Mouse (Mus musculus) stomach, postnatal 0 days (tissue): Measurements from ENCODE around the gene Tubg1. TPM values are rescaled to one million over a fixed set of nuclear protein-coding genes. Genes with fewer than 3 reads are reported as not detected.
A peak's percentile ranks its signal among the peaks of the same experiment; 100 is the strongest.

Source experiments
- ATAC-seq: fragments of 200-750 bp; cut with Nextera tagmentation; 2 replicates; pipeline ENCODE4 v1.8.0; 2017; ENCODE audit not compliant: low FRiP score, low TSS enrichment
- DNase-seq: peaks from one replicate; pipeline ENCODE4 v3.0.0-alpha.2; 2016; ENCODE audit warnings: low spot score
- H3K27ac ChIP-seq: fragments of 300-500 bp; sonication (generic); replicated peaks from 2 replicates; pipeline ENCODE4 v1.5.1; 2014; ENCODE audit warnings: mild to moderate bottlenecking, control low read depth
- H3K27me3 ChIP-seq: fragments of 300-500 bp; sonication (generic); 2 replicates; pipeline ENCODE4 v1.6.1; 2014; ENCODE audit warnings: low read length; ENCODE audit not compliant: control insufficient read depth, insufficient read depth
- H3K36me3 ChIP-seq: fragments of 300-500 bp; sonication (generic); 2 replicates; pipeline ENCODE4 v1.6.1; 2014; ENCODE audit warnings: low read length, mixed read lengths; ENCODE audit not compliant: control insufficient read depth, insufficient read depth
- H3K4me1 ChIP-seq: fragments of 300-500 bp; sonication (generic); replicated peaks from 2 replicates; pipeline ENCODE4 v1.6.1; 2014; ENCODE audit warnings: antibody characterized with exemption; ENCODE audit not compliant: control insufficient read depth, insufficient read depth
- H3K4me2 ChIP-seq: fragments of 300-500 bp; sonication (generic); replicated peaks from 2 replicates; pipeline ENCODE4 v1.6.1; 2014; ENCODE audit warnings: low read depth, mild to moderate bottlenecking, control low read depth, moderate library complexity
- H3K4me3 ChIP-seq: fragments of 300-500 bp; sonication (generic); 2 replicates; pipeline ENCODE4 v1.5.1; 2014; ENCODE audit warnings: low read depth, low read length, control low read depth
- H3K9ac ChIP-seq: fragments of 300-500 bp; sonication (generic); 2 replicates; pipeline ENCODE4 v1.6.1; 2014; ENCODE audit warnings: mild to moderate bottlenecking, low read length, control low read depth, mixed read lengths
- H3K9me3 ChIP-seq: fragments of 300-500 bp; sonication (generic); 2 replicates; pipeline ENCODE4 v1.6.1; 2016; ENCODE audit warnings: low read length; ENCODE audit not compliant: control insufficient read depth
- CTCF ChIP-seq: IDR thresholded peaks from 2 replicates; pipeline ENCODE4 v1.5.1; 2016; ENCODE audit warnings: antibody characterized with exemption, low read depth, mild to moderate bottlenecking, moderate library complexity
- EP300 ChIP-seq: optimal IDR thresholded peaks from 2 replicates; pipeline ENCODE3; 2016; ENCODE audit warnings: antibody characterized with exemption
- WGBS: fragments of 180-500 bp; shearing (Covaris S2); extraction: QIAGEN DNeasy Blood & Tissue Kit; methylation state at CpG from one replicate; pipeline ENCODE4 v1.1.7; 2014; 5-methylcytosine and 5-hydroxymethylcytosine counted together
- polyA plus RNA-seq: library from polyadenylated mRNA; unstranded; fragments of >200 nt; fragmentation: Nextera tagmentation; extraction: Ambion mirVana; gene quantifications from 2 replicates; pipeline ENCODE4 v1.2.1, GENCODE M21; 2015

The Tubg1 gene
- polyA plus RNA-seq, 1 experiment from 2014 or later: 29.8 TPM

- Histone ChIP-seq H3K9me3 (no peaks in the 10 kb centered on the region), H3K4me3 (no peak overlapping the region), H3K27ac (no peak overlapping the region), H3K36me3 (no peaks in the 10 kb centered on the region), H3K27me3 (no peaks in the 10 kb centered on the region), H3K4me1 (0 out of 2 replicates have a peak, but pooled peaks cover 6% of the 10 kb centered on the region), H3K9ac (no peak overlapping the region), H3K4me2 (no peak overlapping the region)
- DNase-seq: no peak
- TF ChIP-seq EP300: no peak
- no peak for TF ChIP-seq CTCF
- 35% methylated on average over 10 of the region's 10 CpGs for WGBS
- ATAC-seq: no peak
These were observed 26.6 kb downstream of the Tubg1 start for GRCm38 (mm10) chr11:101146377-101146776.

GRCm38 (mm10) chr11:101148751-101149150 lies 29.0 kb downstream of the Tubg1 start:
- no peaks in the 10 kb centered on the region for H3K27me3 ChIP-seq
- TF ChIP-seq EP300 (no peak), CTCF (no peak)
- WGBS: 63% methylated on average over 10 of the region's 10 CpGs
- 0 out of 2 replicates have a peak, but pooled peaks cover 6% of the 10 kb centered on the region for H3K4me1 ChIP-seq
- DNase-seq (no peak), ATAC-seq (no peak)
- H3K9me3 ChIP-seq: no peaks in the 10 kb centered on the region
- no peak overlapping the region for H3K4me3 ChIP-seq
- H3K36me3 ChIP-seq: no peaks in the 10 kb centered on the region
- H3K27ac ChIP-seq: peak overlapping the region; percentile 81
- no peak overlapping the region for H3K9ac ChIP-seq
- no peak overlapping the region for H3K4me2 ChIP-seq

- 0 out of 2 replicates have a peak, but pooled peaks cover 6% of the 10 kb centered on the region for H3K4me1 ChIP-seq
- peak; percentile 36; the same call in 1 of the 2 replicates for ATAC-seq
- peak overlapping the region; percentile 47; the same call in 1 of the 2 replicates for H3K9ac ChIP-seq
- H3K4me2 ChIP-seq: no peak overlapping the region
- H3K4me3 ChIP-seq: no peak overlapping the region
- no peaks in the 10 kb centered on the region for H3K27me3 ChIP-seq
- no peak for DNase-seq
- H3K27ac ChIP-seq: peak overlapping the region; percentile 81
- H3K9me3 ChIP-seq: no peaks in the 10 kb centered on the region
- TF ChIP-seq EP300 (no peak), CTCF (no peak)
- no peaks in the 10 kb centered on the region for H3K36me3 ChIP-seq
- 9% methylated on average over 9 of the region's 9 CpGs for WGBS
These were observed 29.7 kb downstream of the Tubg1 start for GRCm38 (mm10) chr11:101149178-101150105.

- TF ChIP-seq EP300 (no peak), CTCF (peak; percentile 6; the same call in 1 of the 2 replicates)
- ATAC-seq: no peak
These were observed 31.3 kb downstream of the Tubg1 start for GRCm38 (mm10) chr11:101151063-101151462.

GRCm38 (mm10) chr11:101152825-101153224 lies 33.1 kb downstream of the Tubg1 start:
- H3K9me3 ChIP-seq: no peaks in the 10 kb centered on the region
- WGBS: 63% methylated on average over 1 of the region's 1 CpGs
- H3K4me2 ChIP-seq: no peak overlapping the region
- H3K27me3 ChIP-seq: no peaks in the 10 kb centered on the region
- peak; percentile 45 for ATAC-seq
- TF ChIP-seq EP300: no peak
- TF ChIP-seq CTCF: no peak
- H3K9ac ChIP-seq: no peak overlapping the region
- peaks cover 6% of the 10 kb centered on the region; the same call in 1 of the 2 replicates for H3K4me1 ChIP-seq
- H3K4me3 ChIP-seq: no peak overlapping the region
- H3K36me3 ChIP-seq: no peaks in the 10 kb centered on the region
- no peak overlapping the region for H3K27ac ChIP-seq
- DNase-seq: no peak

More at GRCm38 (mm10) chr11:101151063-101151462, 31.3 kb downstream of the Tubg1 start:
- H3K4me1 ChIP-seq: peaks cover 6% of the 10 kb centered on the region; the same call in 1 of the 2 replicates
- no peaks in the 10 kb centered on the region for H3K9me3 ChIP-seq
- WGBS: 51% methylated on average over 2 of the region's 2 CpGs
- H3K4me2 ChIP-seq: no peak overlapping the region
- DNase-seq: no peak
- no peaks in the 10 kb centered on the region for H3K27me3 ChIP-seq
- H3K36me3 ChIP-seq: no peaks in the 10 kb centered on the region
- H3K27ac ChIP-seq: no peak overlapping the region
- no peak overlapping the region for H3K4me3 ChIP-seq
- H3K9ac ChIP-seq: no peak overlapping the region

GRCm38 (mm10) chr11:101154648-101155047 lies 34.9 kb downstream of the Tubg1 start:
- no peaks in the 10 kb centered on the region for H3K27me3 ChIP-seq
- no peak overlapping the region for H3K9ac ChIP-seq
- no peaks in the 10 kb centered on the region; the same call in 1 of the 2 replicates for H3K4me1 ChIP-seq
- DNase-seq: no peak
- no peaks in the 10 kb centered on the region for H3K36me3 ChIP-seq
- no peak overlapping the region for H3K4me2 ChIP-seq
- ATAC-seq: no peak
- H3K27ac ChIP-seq: no peak overlapping the region
- no peaks in the 10 kb centered on the region for H3K9me3 ChIP-seq
- TF ChIP-seq EP300 (no peak), CTCF (no peak)
- H3K4me3 ChIP-seq: no peak overlapping the region
